Mouse (Mus musculus) olfactory bulb, adult 2 months (tissue): ENCODE measurements around the gene Nol11.

Experiments used
- CTCF ChIP-seq: fragments of 200-500 bp; IDR thresholded peaks from 2 replicates; pipeline ENCODE4 v1.5.1; 2012; ENCODE audit warnings: low read depth, mild to moderate bottlenecking, low read length, moderate library complexity; ENCODE audit not compliant: insufficient read depth
- POLR2A ChIP-seq: fragments of 200-500 bp; IDR thresholded peaks from 2 replicates; pipeline ENCODE4 v1.6.1; 2012; ENCODE audit warnings: mild to moderate bottlenecking, low read depth, low read length, moderate library complexity; ENCODE audit not compliant: insufficient read depth

- TF ChIP-seq POLR2A = no peak
- no peak for TF ChIP-seq CTCF
Observed at GRCm38 (mm10) chr11:107117789-107118188, 71.4 kb downstream of the Nol11 start.
